Mouse (Mus musculus) heart, embryonic 16.5 days (tissue): ENCODE results near the gene Agtr1a. TPM values are rescaled to one million over a fixed set of nuclear protein-coding genes. Genes with fewer than 3 reads are reported as not detected.
A peak's percentile ranks its signal among the peaks of the same experiment; 100 is the strongest.

Experiments used
- ATAC-seq: fragments of 200-750 bp; cut with Nextera tagmentation; replicated peaks from 2 replicates; pipeline ENCODE4 v1.8.0; 2017; ENCODE audit warnings: moderate number of reproducible peaks; ENCODE audit not compliant: insufficient read depth, low FRiP score; ENCODE audit errors: extremely low read depth
- H3K27ac ChIP-seq: fragments of 300-500 bp; sonication (generic); 2 replicates; pipeline ENCODE4 v1.5.1; 2014; ENCODE audit warnings: mild to moderate bottlenecking, low read length, control low read depth, moderate library complexity
- H3K27me3 ChIP-seq: fragments of 300-500 bp; sonication (generic); 2 replicates; pipeline ENCODE4 v1.6.1; 2014; ENCODE audit warnings: low read length, mixed read lengths; ENCODE audit not compliant: control insufficient read depth, insufficient read depth
- H3K36me3 ChIP-seq: fragments of 300-500 bp; sonication (generic); 2 replicates; pipeline ENCODE4 v1.6.1; 2014; ENCODE audit not compliant: control insufficient read depth, insufficient read depth
- H3K4me1 ChIP-seq: fragments of 300-500 bp; sonication (generic); 2 replicates; pipeline ENCODE4 v1.6.1; 2014; ENCODE audit warnings: low read length, mixed read lengths; ENCODE audit not compliant: control insufficient read depth, insufficient read depth
- H3K4me2 ChIP-seq: fragments of 300-500 bp; sonication (generic); 2 replicates; pipeline ENCODE4 v1.6.1; 2014; ENCODE audit warnings: low read depth, mild to moderate bottlenecking, control low read depth, low read length
- H3K4me3 ChIP-seq: fragments of 300-500 bp; sonication (generic); 2 replicates; pipeline ENCODE4 v1.5.1; 2014; ENCODE audit warnings: mild to moderate bottlenecking, control low read depth, low read length
- H3K9ac ChIP-seq: fragments of 300-500 bp; sonication (generic); 2 replicates; pipeline ENCODE4 v1.6.1; 2014; ENCODE audit warnings: low read length, control low read depth
- H3K9me3 ChIP-seq: fragments of 300-500 bp; sonication (generic); replicated peaks from 2 replicates; pipeline ENCODE4 v1.6.1; 2016; ENCODE audit warnings: low read length; ENCODE audit not compliant: control insufficient read depth
- WGBS: fragments of 180-500 bp; shearing (Covaris S2); extraction: QIAGEN DNeasy Blood & Tissue Kit; methylation state at CpG from one replicate; pipeline ENCODE4 v1.1.7; 2014; 5-methylcytosine and 5-hydroxymethylcytosine counted together
- polyA plus RNA-seq: library from polyadenylated mRNA; unstranded; fragments of >200 nt; fragmentation: Nextera tagmentation; extraction: Ambion mirVana; gene quantifications from 2 replicates; pipeline ENCODE4 v1.2.1, GENCODE M21; 2015

Agtr1a gene
- 16.7 and 19.3 TPM in 2 replicates for polyA plus RNA-seq

GRCm38 (mm10) chr13:30336148-30336801 is at the start of gene Agtr1a:
Gene Agtr1a (plus strand): TSS chr13:30336441.
- Histone ChIP-seq H3K9me3 (no peaks in the 10 kb centered on the region), H3K27ac (peak within 1 kb of the TSS; percentile 73), H3K4me1 (peaks cover 13% of the 10 kb centered on the region), H3K9ac (peak within 1 kb of the TSS; percentile 84), H3K4me3 (peak within 1 kb of the TSS; percentile 67), H3K36me3 (no peaks in the 10 kb centered on the region), H3K27me3 (no peaks in the 10 kb centered on the region; the same call in 1 of the 2 replicates), H3K4me2 (peak within 1 kb of the TSS; percentile 83)
- under 1% methylated on average over 33 of the region's 33 CpGs for WGBS
- ATAC-seq = peak; percentile 95

- H3K9me3 ChIP-seq = no peaks in the 10 kb centered on the region
- no peak overlapping the region for H3K4me2 ChIP-seq
- H3K4me1 ChIP-seq = no peaks in the 10 kb centered on the region
- no peak for ATAC-seq
- H3K27ac ChIP-seq = no peak overlapping the region
- H3K9ac ChIP-seq = no peak overlapping the region
- no peaks in the 10 kb centered on the region for H3K36me3 ChIP-seq
- no peaks in the 10 kb centered on the region for H3K27me3 ChIP-seq
- WGBS = 74% methylated on average over 4 of the region's 4 CpGs
- no peak overlapping the region for H3K4me3 ChIP-seq
These were observed 26.0 kb upstream of the Agtr1a start for GRCm38 (mm10) chr13:30310221-30310620.

- H3K9me3 ChIP-seq = no peaks in the 10 kb centered on the region
- no peak for ATAC-seq
- WGBS = 86% methylated on average over 11 of the region's 11 CpGs
These were observed 11.4 kb upstream of the Agtr1a start for GRCm38 (mm10) chr13:30324669-30325346.

GRCm38 (mm10) chr13:30331061-30331460 is 5.2 kb upstream of the Agtr1a start:
- ATAC-seq = no peak
- H3K9ac ChIP-seq = no peak overlapping the region
- WGBS = 76% methylated on average over 5 of the region's 5 CpGs
- H3K27ac ChIP-seq = no peak overlapping the region
- peaks cover 5% of the 10 kb centered on the region; the same call in 1 of the 2 replicates for H3K4me1 ChIP-seq
- H3K27me3 ChIP-seq = no peaks in the 10 kb centered on the region
- no peak overlapping the region for H3K4me2 ChIP-seq
- no peaks in the 10 kb centered on the region for H3K9me3 ChIP-seq
- no peaks in the 10 kb centered on the region for H3K36me3 ChIP-seq
- H3K4me3 ChIP-seq = no peak overlapping the region

More at GRCm38 (mm10) chr13:30324669-30325346, 11.4 kb upstream of the Agtr1a start:
- Histone ChIP-seq H3K4me2 (no peak overlapping the region), H3K36me3 (no peaks in the 10 kb centered on the region), H3K4me3 (no peak overlapping the region), H3K27me3 (no peaks in the 10 kb centered on the region), H3K27ac (no peak overlapping the region), H3K4me1 (no peaks in the 10 kb centered on the region), H3K9ac (no peak overlapping the region)

GRCm38 (mm10) chr13:30331851-30332250 is 4.4 kb upstream of the Agtr1a start:
- peaks cover 5% of the 10 kb centered on the region for H3K4me1 ChIP-seq
- 78% methylated on average over 6 of the region's 6 CpGs for WGBS
- H3K27ac ChIP-seq = no peak overlapping the region
- H3K27me3 ChIP-seq = no peaks in the 10 kb centered on the region
- H3K9me3 ChIP-seq = no peaks in the 10 kb centered on the region
- H3K4me3 ChIP-seq = no peak overlapping the region
- H3K4me2 ChIP-seq = no peak overlapping the region
- no peaks in the 10 kb centered on the region for H3K36me3 ChIP-seq
- no peak for ATAC-seq
- H3K9ac ChIP-seq = no peak overlapping the region

- H3K4me3 ChIP-seq = no peak overlapping the region
- peaks cover 8% of the 10 kb centered on the region for H3K4me1 ChIP-seq
- no peak overlapping the region for H3K9ac ChIP-seq
- peak; percentile 55; the same call in 1 of the 2 replicates for ATAC-seq
- H3K27ac ChIP-seq = no peak overlapping the region
- no peaks in the 10 kb centered on the region for H3K9me3 ChIP-seq
- no peak overlapping the region for H3K4me2 ChIP-seq
- 37% methylated on average over 5 of the region's 5 CpGs for WGBS
- H3K36me3 ChIP-seq = no peaks in the 10 kb centered on the region
- H3K27me3 ChIP-seq = no peaks in the 10 kb centered on the region
These were observed 3.7 kb upstream of the Agtr1a start for GRCm38 (mm10) chr13:30332581-30332980.

GRCm38 (mm10) chr13:30334667-30335066 is 1.6 kb upstream of the Agtr1a start:
- no peak overlapping the region for H3K9ac ChIP-seq
- H3K4me1 ChIP-seq = peaks cover 13% of the 10 kb centered on the region
- H3K27ac ChIP-seq = no peak overlapping the region
- no peak overlapping the region for H3K4me3 ChIP-seq
- H3K4me2 ChIP-seq = no peak overlapping the region
- H3K27me3 ChIP-seq = no peaks in the 10 kb centered on the region; the same call in 1 of the 2 replicates
- H3K9me3 ChIP-seq = no peaks in the 10 kb centered on the region
- no peak for ATAC-seq
- no peaks in the 10 kb centered on the region for H3K36me3 ChIP-seq
- 64% methylated on average over 3 of the region's 3 CpGs for WGBS

GRCm38 (mm10) chr13:30336913-30337312 is 672 bp downstream of the Agtr1a start:
- Histone ChIP-seq H3K4me2 (peak overlapping the region; percentile 83), H3K9ac (peak overlapping the region; percentile 84), H3K4me3 (peak overlapping the region; percentile 67), H3K4me1 (peaks cover 13% of the 10 kb centered on the region), H3K27ac (peak overlapping the region; percentile 73), H3K27me3 (no peaks in the 10 kb centered on the region; the same call in 1 of the 2 replicates), H3K9me3 (no peaks in the 10 kb centered on the region), H3K36me3 (no peaks in the 10 kb centered on the region)
- 25% methylated on average over 9 of the region's 9 CpGs for whole genome bisulfite sequencing
- no peak for ATAC-seq

GRCm38 (mm10) chr13:30337646-30338045 is 1.4 kb downstream of the Agtr1a start:
- Histone ChIP-seq H3K9me3 (no peaks in the 10 kb centered on the region), H3K36me3 (no peaks in the 10 kb centered on the region), H3K4me3 (peak overlapping the region; percentile 67), H3K27ac (no peak overlapping the region), H3K9ac (peak overlapping the region; percentile 84), H3K27me3 (no peaks in the 10 kb centered on the region; the same call in 1 of the 2 replicates), H3K4me1 (peaks cover 10% of the 10 kb centered on the region), H3K4me2 (peak overlapping the region; percentile 83)
- WGBS = 73% methylated on average over 7 of the region's 7 CpGs
- ATAC-seq = no peak
